Mouse (Mus musculus) left cerebral cortex, adult 11 months (tissue): ENCODE data around the gene 0610030E20Rik.
A peak's percentile ranks its signal among the peaks of the same experiment; 100 is the strongest.

ENCODE experiments used
- DNase-seq: peaks from one replicate; pipeline ENCODE4 v3.0.0; 2022; ENCODE audit warnings: low spot score

0610030E20Rik gene

DNA sequence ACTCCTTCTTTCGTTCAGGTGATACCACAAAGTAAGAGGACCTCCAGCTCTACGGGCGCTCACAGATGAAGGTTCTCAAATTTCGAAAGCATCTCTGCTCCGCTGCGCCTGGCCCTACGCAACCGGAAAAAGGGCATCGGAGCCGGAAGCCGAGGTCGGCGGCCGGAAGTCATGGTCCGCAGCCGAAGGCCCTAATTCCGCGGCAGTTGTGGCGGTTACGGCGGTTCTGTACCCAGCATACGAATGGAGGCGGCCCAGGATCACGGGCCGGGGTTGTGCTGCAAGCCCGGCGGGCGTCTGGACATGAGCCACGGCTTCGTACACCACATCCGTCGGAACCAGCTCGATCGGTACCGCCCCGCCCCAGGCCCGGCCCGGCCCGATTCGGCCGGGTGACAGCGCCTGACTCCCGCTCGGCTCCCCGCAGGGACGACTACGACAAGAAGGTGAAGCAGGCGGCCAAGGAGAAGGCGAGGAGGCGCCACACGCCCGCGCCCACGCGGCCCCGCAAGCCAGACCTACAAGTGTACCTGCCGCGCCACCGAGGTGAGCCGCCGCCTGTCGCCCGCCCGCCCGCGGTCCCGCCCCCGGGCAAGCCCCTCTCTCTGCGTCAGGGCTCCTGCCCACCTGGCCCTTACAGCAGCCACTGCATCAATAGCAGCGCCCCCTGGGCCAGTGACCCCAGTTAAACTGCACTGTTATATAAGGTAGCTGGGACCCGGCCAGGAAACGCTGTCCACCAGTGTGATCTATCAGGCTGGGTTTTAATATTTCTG is at the start of gene 0610030E20Rik:
Gene 0610030E20Rik (plus strand): TSS at position 152 of the 776 bp plus-strand sequence.
- DNase-seq: no peak

DNA sequence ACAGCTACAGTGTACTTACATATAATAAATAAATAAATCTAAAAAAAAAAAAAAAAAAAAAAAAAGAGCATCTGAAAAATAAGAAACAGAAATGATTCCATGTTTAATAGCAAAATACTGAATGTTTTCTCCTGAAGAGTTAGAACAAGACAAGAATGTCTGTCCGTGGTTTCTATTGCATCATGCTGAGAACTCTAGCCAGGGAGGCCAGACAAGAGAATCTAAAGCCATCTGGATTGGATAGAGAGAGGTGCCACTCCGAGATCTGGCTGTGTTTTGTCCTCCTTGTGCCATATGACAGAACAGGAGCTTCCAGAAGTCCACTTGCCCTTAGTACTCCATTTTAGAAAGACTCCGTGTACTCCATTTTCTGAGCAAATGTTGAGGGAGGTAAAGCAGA is 49.3 kb upstream of the 0610030E20Rik start:
- no peak for DNase-seq

DNA sequence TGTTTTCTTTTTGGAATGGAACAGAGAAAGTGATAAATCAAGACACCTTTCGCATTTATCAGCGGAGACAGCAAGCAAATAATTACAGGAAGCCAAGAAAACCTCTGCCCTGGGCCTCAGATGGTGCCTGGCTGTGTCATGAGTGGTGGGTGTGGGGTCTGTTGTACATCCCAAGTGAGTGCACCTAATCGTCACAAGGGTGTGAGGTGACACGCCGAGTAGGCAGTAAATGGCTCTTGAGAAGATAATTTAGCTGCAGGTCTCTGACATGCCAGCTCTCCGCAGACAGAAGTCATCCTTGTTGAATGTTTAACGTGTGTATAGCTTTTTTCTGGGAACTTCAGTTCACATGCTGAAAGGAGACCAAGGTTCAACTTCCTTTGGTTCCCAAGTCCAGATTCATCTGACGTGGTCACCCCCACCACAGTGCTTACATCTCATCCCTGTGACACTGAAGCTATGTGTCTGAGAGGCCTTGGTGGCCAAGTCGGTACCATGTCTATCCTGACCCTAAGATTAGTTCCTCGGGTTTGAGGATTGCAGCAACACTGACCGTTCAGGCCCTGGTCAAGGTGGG is 44.7 kb upstream of the 0610030E20Rik start:
- no peak for DNase-seq

DNA sequence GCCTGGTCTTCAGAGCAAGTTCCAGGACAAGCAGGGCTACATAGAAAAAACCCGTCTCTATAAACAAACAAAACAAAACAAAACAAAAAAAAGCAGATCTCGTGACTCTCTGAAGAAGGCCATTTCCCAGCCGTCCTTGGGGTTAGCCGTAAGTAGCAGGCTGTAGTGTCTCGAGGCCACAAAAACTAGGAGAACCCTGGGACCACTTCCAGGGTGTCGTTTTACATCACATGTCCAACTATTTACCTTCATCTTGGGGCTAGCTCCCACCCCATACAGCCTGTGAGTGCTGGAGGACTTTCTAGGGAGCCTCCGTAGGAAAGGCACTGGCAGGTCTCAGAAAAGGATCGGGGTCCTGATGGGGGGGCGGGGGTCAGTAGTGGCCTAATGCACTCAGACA is 43.6 kb upstream of the 0610030E20Rik start:
- no peak for DNase-seq

DNA sequence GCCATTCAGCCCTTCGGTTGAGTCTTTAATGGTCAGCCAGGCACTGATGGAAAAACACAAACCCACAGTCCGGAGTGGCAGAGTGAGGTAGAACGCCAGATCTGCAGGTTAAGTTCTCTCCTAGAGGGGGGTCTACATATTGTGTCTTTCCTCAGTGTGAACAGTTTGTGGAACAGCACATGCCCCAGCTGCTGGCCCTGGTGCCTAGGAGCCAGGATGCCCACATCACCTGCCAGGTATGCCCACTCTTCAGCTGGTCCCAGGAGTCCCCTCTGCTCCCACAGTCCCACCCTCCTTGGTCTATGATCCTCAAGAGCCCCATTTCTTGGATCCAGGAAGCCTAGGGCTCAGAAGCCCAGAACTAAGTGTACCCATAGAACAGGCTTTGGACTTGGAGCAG is 34.9 kb upstream of the 0610030E20Rik start:
- no peak for DNase-seq

DNA sequence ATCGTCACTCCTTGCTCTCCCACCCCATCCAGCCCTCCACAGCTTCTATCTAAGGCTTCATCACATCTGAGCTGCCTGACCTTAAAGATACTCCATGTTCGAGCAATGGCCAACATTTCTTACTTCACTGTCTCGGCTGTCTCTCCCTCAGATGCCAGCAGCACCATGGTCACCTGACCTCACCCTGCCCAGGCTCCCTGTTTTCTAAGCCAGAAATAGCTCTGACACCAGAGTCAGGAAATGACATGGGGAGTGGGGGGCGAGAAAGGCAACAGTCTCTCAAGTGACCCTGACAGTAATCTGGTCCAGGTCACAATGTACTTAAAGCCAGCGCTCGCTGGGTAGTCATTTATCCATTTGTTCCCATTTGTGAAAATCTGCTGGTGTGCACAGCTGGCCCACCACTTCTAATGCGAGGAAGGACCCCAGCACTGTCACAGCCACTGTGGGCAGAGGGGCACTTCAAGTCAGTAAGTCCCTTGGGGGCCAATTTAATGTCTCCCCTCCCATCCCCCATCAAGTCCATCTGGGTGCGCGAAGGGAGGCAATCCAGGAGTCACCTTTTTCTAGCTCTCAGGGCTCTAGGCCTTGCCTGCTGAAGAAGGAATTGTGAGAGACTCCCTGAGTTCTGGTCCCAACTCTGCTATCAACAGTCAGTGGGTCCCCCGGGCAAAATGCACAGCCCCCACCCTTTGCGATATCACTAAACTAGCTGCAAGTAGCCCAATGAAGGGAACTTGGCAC is 33.8 kb upstream of the 0610030E20Rik start:
- DNase-seq: no peak

DNA sequence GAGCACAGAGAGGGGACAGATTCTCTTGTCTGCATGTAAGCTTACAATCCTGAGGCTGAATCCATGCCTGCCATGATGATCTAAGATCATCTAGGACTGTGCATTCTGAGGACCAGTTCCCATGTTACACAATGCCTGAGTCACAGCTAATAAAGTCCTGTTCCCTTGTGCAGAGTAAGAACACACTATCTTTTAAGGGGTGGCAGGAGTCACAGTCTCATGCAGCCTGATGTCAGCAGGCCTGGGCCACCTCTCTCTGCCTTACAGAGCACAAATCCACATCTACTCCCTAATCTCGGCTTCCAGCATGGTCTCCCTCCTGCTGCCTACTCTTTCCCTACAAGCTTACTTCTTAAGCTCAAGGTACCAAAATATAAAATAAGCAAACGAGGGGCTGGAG is 31.7 kb upstream of the 0610030E20Rik start:
- DNase-seq: no peak

DNA sequence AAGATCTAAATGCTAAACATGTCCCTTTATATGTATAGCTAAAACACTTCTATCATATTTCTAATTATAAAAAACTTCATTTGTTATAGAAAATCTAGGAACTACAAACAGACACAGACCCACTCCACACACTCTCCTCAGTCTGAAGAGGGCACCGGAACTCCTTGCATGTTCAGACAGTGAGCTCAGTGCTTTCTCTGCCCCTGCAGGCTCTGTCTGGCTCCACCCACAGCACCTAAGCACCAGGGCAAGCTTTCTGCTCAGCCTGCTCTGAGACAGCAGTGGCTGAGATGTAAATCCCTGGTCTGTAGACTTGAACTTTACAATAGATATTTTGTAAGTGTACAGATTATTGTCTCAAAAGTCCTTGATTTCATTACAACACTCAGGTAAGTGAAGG is 31.1 kb upstream of the 0610030E20Rik start:
- DNase-seq: no peak

DNA sequence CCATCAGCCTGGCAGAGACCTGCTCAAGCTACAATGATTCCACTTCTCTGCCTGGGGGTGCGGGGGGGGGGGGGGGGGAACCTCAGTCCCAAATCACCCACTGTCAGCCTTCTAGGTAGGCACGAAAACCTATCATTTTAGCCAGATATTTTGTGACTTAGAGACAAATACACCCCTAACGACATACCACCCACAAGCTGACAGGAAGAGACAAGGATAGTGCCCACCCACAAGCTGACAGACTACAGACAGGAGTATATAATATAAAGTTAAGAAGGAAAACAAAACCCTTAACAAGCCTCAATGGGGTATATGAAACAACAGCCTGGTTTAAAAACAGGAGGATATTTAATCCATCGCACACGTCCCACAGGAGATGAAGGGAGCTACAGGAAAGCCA is 28.7 kb upstream of the 0610030E20Rik start:
- no peak for DNase-seq

DNA sequence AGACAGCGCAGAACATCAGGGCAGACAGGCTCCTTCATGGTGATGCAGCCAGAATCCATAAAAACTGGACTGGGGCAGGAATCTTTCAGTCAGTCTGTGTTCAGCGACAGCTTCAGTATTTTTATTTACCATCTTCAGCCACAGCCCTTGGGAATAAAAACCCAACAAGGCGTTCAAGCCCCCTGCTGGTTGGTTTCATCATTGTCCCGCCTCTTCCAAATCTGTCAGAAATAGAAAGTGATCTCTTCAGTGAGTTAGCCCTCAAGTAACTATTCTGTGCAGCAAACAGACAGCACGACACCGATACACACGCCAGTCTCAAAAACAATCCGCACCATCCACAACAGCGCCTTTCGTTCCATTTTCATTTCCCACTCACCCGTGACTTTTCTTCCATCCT is 28.1 kb upstream of the 0610030E20Rik start:
- peak; percentile 24 for DNase-seq

DNA sequence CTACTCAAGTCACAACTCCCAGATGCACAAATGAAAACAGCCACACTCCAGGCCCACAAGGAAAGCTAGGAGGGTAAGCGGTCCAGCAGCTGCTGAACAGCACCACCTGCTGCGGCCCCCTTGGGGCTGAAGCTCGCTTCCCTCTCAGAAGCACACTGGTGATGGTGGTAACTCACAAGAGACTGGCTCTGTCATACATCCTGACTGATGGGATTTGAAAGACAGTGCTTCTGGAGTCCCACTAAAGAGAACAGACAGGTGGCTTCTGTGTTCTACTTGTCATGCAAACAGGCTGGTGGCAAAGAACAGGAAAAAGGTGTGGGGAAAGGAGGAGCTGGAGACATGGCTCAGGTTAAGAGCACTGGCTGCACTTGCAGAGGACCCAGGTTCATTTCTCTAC is 24.2 kb upstream of the 0610030E20Rik start:
- DNase-seq: no peak

DNA sequence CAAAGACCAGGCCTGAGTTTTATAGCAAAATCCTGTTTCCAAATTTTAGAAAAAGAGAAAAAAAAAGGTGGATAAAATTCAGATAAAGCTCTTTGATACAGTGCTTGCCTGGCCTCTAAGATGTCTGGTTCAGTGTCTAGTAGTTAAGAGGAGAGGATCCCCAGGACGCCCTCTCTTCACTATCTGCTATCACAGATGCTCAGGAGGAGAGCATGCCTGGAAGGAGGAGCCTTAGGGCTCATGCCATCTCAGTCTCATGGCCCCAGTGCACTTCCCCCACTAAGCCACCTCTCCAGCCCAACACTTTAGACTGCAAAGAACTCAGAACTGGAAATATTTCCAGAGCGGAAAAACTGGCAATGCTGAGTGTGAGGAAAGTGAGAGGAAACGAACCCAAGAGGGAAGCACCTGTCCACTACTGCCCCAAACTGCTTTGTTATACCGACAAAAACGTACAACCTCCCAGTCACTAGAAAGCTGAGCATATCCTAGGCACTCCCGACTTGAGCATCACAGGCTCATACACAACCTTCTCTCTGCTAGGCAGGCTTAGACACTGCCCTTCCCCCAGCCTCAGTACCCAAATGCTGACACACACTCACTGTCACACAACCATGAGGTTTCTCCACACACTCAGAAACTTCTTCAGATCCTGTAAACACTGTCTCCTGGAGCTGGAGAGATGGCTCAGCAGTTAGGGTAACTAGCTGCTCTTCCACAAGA is 23.2 kb upstream of the 0610030E20Rik start:
- no peak for DNase-seq

DNA sequence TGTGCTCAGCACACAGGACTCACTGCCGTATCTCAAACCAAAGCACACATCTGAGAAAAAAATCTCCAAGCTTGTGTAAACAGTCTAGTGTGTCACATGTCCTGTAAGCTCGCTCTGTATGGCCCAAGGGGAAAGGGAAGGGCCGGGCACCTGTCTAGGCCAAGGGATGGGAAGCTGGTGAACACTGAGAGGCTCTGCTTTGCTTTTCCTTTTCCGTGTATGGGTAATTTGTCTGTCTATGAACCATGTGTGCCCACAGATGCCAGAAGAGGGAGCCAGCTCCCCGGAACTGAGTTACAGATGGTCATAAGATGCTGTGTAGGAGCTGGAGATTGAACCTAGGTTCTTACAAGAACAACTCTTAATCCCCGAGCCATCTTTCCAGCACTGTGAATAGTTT is 20.8 kb upstream of the 0610030E20Rik start:
- no peak for DNase-seq

DNA sequence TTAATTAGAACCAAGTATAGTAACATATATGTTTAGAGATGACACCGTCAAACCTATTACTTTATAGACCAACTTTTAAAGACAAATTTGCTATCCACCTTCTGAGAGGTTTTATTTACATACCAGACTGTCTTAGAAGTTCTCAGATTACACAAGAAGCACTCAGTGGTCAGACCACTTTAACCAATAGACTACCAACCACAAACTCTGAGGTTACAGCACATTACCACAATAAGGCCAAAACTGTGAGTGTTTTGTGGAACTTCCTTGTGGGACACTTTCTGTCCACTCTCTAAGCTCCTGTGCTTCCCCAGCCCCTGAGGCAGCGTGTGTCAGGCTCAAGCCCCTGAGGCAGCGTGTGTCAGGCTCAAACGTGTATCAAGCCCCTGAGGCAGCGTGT is 18.1 kb upstream of the 0610030E20Rik start:
- DNase-seq: no peak

DNA sequence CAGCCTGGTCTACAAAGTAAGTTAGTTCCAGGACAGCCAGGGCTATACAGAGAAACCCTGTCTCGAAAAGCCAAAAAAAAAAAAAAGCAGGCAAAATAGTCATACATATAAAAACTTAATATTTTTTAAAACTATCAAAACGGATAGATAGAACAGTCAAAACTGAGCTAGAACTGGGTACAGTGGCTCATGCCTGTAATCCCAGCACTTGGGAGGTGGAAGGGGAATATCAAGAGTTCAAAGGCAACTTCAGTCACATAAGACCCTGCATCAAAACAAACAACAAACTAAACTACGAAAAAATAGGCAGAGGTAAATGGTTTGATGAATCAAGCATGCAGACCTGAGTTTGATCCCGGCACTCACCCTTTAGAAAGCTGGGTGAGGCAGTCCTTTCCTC is 17.0 kb upstream of the 0610030E20Rik start:
- no peak for DNase-seq

DNA sequence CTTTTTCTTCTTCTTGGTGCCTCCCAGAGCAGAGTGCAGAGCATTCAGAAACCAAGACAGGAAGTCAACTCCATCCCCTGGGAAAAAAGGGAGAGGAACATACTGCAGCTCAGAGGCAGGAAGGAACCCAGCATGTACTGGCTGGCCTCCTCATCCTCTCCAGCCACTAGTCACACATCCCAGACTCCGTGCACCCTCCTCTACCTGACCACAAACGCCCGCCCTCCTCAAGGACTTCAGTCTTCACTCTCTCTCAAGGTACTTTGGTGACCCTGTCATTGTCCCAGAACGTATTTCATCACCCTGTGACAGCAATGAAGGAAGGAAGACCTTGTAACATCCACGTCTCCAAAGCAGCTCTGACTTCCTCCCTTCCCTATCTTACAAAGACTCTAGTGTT is 14.0 kb upstream of the 0610030E20Rik start:
- no peak for DNase-seq

DNA sequence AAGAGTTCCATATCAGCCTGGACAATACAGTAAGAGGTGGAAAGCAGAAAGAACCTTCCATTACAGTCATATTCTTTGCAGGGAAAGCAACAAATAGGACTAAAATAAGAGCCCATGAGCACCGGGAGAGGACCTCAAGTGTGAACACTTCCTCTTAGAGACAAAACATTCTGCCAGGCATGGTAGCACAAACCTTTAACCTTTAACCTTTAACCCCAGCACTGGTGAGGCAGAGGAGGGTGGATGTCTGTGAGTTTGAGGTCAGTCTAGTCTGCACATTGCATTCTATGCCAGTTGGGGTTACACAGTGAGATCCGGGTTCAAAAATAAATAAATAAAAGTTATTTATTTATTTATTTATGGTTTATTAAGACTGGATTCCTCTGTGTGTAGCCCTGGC is 6.6 kb upstream of the 0610030E20Rik start:
- DNase-seq: no peak

DNA sequence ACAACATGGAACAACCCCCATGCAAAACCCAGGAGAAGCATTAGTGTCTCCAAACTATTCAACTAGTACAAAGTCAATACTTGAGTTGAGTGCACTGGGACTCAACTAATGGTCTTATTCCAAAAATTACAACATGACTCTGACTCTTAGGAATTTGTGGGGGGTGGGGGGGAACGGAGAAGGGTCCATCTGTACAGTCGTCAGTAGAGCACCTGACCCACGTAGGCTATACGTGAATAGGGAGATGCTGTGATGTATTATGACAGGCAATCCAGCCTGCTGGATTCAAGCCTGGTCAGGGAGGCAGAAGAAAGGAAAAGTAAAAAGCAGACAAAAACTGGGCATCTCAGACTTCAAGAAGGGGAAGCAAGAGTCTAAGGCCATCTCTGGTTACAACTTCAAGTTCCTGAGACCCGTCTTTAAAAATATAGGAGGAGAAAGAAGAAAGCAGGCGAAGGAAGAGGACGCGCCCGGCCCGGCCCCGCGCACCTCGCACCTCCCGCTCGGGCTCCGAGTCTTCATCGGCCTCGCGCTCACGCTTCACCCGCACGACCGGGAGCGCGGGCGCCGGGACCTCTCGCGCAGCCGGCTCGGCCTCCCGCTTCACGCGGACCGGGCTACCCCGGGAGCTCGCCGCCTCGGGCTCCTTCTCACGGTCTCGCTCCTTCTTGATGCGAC is 2.6 kb upstream of the 0610030E20Rik start:
- no peak for DNase-seq

DNA sequence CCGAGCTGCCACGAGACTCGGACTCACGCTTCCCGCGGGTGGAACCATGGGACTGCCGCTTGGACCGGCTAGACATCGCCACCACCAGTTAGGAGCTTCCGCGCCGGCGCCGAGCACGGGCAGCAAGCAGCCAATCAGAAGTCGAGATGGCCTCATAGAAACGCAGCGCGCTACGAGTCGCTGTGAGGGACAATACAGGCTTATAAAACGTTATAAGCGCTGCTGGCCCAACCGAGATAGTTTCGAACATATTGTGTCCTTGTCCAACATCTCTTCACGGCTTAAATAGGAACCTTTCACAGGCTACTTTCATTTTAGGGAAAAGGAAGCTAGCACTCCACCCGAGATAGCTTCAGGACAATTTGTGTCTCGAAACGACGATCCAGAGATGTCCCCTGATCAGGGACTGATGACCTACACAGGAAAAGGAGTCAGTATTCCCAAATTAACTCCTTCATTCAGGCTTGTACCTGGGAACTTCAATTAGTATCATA is 2.0 kb upstream of the 0610030E20Rik start, which contains the start of gene Usp39:
Gene Usp39 (minus strand): TSS at position 111 of the 494 bp plus-strand sequence.
- DNase-seq: peak; percentile 92

DNA sequence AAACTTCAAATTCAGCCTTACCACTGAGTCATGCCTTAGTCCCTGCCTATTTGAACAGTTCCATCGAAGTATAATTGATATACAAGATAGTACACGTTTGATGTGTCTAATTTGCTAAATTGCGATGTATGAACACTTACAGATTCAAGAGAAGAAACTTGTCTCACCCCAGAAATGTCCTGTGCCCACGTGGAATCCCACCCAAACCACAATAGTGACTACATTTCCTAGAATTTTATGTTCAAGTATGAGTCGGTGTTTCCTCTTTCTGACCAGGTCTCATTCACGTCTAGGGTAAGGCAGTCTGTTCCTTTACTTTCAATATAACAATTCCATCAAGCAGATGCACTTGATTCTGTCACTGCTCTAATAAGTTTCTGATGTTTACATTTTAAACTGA is 1.5 kb upstream of the 0610030E20Rik start:
- no peak for DNase-seq

DNA sequence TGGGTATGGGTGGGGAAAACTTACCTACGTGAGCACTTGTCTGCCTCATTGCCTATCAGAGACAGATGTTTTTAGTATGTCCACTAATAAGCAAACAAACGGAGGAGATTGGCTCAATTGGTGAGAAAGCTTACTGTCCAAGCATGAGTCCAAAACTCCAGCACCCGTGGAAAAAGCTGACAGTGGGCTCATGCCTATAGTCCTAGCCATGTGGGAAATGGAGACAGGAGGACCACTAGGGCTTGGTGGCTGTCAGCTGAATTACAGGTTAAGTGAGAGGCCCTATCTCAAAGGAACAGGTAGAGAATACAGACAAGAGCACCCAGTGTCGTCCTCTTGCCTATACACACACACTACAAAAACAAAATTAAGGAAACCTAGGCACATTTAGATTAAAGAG is 856 bp upstream of the 0610030E20Rik start:
- no peak for DNase-seq

DNA sequence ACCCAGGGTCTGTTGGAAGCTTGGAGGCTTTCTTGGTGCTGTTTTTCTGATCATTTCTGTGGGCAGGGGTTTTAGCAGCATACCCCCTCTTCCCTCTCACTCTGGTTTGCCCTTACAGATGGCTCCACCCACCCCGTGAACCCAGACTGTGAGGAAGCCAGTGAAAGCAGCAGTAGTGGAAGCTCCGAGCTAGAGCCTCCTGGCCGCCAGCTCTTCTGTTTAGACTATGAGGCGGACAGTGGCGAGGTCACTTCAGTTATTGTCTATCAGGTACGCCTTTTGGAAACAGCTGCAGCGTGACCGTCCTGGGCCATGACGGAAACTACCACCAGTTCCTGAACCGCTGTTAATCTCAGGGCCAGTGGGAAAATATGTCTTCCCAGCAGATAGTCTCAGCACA is 1.3 kb downstream of the 0610030E20Rik start:
- no peak for DNase-seq
